Mouse (Mus musculus): ENCODE measurements around the gene Decr2.

Gene Decr2

DNA sequence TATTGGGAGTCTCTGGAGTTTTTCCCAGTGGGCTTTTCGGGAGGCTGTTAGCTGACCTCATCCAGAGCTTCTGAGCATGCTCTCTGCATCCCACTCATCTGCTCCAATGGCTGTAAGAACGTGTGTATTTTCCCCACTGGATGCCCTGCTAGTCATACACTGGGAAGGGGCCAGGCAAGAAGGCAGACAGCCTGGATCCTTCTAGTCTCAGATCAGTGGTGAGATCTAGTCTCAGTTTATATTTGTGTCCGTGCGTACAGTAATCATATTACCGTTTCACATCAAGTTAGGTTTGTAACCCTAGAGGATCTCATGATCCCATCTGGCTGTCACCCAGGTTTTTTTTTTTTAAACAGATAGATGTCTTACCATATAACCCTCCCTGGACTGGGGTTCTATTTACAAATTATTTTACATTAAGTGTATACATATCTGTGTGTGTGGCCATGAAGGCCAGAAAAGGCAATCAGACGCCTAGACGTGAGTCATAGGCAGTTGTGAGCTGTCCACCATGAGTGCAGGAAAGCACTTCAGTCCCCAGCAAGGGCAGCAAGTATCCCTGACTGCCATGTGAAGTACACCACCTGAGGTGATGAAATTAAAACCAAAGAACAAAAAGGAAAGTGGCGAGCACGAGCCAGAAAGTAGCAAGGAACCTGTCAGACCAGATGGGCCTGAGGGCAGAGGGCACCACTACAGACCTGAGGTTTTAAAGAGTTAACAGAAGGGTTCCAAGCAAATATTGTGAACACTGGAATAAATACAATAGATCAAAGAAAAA lies 32.2 kb downstream of the Decr2 start:
- DNase-seq = peak; percentile 35 to 61

DNA sequence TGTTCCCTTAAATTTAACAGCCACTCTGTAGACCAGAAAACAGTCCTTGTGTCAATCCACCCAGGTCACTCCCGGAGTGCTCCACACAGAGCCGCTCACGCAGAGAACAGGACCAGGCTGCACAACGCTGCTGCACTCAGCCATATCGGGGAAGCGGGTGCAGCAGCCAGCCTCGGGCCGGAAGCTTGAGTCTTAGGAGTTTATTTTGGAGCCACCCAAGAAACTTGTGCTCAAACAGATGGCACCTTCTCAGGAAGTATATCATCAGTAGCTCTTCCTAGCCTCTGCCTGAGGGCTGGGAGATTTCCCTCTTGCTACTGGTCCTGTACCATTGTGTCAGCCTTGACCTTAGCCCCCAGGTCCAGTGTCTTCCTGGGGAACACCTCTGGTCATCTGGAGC lies 32.9 kb downstream of the Decr2 start:
- no peak for DNase-seq

DNA sequence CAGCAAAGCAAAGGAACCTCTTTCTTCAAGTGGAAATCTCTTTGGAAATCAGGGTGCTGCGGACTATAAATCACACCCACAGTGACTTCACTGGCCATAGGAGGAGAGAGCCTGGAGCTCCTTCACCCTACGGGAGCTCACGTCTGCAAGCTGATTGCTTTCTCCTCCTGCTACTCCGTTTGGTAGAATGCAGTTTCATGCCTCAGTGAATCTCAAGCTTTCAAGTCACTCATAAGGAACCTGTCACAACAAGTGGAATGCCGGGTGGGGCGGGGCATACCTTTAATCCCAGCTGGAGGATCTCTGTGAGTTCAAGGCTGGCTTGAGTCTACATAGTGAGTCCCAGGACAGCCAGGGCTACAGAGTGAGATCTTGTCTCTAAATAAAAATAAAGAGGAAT lies 35.0 kb downstream of the Decr2 start:
- no peak for DNase-seq

DNA sequence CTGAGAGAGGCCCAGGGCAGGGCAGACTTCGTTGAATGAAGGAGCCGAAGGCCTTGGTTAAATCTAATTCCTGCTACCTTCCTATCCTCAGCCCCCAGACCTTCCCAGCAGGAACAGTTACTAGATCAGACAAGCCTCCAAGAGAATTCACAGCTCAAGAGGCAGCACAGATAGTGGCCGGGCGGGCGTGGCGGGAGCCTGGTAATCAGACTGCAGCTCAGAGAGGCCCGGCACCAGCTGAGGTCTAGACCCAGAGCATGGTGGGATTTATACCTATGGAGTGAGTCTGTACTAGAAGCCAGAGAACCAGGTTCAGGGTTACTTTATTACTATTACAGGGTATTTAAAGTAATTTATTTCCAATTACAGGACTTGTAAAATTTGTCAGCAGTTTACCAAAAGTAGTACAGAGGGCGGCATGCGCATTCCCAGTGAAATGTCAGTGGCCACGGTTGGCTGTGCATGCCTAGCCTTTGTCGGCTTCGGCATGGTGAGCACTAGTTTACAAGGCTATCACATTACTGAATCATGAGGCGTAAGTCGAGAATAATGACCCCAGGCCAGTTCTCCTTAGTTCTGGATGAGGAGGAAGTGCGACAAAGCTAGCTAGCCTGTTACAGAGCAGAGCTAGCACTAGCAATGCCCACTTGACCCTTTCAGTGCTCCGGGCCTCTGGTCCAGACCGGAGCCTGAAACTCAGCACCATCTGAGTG lies 35.8 kb downstream of the Decr2 start:
- DNase-seq = no peak

DNA sequence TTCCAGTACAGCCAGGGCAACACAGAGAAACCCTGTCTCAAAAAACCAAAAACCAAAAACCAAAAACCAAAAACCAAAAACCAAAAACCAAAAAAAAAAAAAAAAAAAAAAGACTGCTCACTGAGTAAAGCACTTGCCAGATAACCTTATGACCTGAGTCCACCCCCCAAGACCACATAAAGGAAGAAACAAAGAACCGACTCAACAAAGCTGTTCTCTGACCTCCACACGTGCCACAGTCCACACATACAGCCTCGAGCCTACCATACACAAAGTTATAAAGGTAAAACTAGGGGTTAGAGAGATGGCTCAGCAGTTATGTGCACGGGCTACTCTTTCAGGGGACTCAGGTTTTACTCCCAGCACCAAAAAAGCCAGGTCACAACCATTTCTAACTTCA lies 37.4 kb downstream of the Decr2 start:
- no peak for DNase-seq

DNA sequence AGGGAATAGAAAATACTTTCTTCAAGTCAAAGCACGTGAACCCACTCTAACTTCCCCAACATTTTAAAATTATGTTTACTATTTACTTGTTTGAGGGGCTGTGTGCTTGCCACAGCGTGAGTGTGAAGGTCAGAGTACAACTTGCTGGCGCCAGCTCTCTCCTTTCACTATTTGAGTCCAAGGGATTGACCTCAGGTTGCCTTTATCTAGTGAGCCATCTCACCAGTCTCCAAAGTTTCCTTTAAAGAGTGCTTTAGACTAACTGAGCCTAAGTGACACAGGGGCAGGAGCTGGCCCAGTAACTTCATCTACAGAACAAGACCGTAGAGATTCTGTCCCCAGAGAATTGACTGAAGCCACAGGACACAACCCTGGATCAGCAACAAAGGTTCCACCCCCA lies 38.1 kb downstream of the Decr2 start:
- DNase-seq = no peak

DNA sequence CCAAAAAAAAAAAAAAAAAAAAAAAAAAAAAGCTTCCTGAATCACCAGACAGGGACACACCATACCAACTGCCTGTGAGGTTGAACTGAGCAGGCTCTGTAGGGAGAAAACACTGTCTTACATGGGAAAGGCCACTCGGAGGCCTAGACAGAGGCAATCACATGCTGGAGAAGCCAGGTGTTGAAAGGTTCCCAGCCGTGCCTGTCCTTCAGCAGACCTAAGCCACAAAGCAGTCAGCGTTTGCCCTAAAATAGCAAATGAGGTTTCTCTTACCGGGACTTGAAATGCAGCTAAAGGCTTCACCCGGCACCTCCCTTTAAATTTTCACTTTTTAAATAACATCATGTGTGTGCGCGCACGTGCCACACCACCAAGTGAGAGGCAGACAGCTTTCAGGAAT lies 42.0 kb downstream of the Decr2 start:
- no peak for DNase-seq

DNA sequence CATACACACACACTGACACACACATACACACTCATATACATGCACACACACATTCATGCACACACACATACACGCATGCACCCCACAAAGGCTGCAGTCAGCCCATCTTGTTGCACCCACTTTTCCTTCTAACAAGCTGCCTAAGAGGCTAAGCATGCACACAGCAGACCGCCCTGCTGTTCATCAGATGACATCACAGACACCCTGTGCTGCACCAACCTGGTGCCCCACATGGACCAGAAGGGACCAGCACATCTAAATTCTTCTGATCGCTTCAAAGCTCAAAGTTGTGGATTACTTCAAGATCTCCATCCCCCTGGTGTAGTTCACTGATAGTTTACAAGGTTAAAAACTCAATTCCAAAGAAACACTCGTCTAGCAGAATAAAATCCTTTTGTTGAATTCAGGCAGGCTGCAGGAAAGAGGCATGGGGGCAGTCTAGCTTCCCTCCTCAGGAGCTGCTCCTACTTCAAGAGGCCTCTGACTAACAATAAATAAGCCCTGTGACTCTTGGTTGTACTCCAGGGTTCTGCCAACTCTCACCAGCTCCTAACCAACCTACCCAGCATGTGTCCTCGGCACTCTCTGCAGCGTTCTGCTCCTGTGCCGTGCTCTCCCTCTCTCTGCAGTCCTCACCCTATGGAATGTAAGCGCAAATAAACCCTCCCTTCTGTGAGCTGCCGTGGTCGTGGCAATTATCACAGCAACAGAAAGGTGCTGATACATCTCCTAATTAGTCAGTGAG lies 43.7 kb downstream of the Decr2 start:
- DNase-seq = no peak

DNA sequence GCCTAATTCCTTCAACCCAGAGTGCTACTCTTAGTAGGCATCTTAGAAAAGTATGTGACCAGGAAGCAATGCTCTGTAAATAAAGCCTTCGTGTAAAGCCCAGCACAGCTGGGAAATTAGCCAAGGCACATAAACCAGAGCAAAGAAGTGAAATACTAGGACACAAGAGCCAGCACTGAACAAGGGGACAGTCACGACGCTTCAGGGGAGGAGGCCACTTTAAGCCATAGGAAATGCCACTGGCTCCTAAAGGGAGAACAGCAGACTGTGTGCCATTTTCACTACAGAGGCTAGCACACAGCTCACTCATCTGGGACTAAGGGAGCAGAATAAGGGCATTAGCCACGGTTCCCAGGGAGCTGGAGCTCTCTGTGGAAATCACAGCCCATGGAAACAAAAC lies 44.9 kb downstream of the Decr2 start:
- peak in 1 of 2 experiments; percentile 30 for DNase-seq

DNA sequence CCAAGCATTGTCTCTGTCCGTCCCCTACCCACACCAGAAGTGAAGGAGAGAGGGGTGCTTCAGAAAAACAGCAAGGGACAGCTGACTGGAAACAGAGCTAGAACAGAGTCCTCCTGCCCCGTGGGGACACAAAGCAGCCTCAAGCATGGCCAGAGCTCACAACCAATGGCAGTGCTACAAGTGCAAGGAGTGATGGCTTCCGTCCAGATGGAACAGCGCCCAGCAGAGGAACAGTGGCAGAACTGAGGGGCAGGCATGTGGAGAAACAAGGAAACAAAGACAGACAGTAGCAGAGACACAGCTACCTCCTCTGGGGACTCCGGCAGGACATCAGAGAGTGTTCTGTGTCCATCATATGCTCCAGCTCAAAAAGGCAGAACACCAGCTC lies 46.9 kb downstream of the Decr2 start:
- DNase-seq = peak; percentile 76 to 84

DNA sequence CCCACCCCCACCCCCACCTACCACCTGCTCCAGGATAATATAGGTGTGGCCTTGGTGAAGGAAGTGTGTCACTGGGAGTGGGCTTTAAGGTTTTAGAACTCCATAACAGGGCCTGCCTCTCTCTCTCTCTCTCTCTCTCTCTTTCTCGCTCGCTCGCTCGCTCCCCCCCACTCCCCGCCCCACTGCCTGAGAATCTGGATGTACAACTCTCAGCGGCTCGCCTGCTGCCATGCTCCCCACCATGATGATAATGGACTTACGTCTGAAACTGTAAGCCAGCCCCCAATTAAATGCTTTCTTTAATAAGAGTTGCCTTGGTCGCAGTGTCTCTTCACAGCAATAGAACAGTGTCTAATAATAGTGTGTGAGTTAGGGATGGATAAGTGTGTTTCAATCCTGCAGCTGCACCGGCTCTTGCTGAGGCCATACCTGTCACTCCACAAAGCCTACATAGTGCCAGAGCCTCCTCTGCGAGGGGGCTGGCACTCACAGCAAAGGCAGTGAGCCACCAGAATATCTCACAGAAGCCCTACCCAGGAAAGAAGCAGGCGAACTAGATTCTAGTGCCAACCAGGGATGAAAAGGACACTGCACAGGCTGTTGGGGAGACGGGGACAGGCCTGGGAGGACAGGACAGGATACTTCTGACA lies 47.4 kb downstream of the Decr2 start:
- DNase-seq = no peak

DNA sequence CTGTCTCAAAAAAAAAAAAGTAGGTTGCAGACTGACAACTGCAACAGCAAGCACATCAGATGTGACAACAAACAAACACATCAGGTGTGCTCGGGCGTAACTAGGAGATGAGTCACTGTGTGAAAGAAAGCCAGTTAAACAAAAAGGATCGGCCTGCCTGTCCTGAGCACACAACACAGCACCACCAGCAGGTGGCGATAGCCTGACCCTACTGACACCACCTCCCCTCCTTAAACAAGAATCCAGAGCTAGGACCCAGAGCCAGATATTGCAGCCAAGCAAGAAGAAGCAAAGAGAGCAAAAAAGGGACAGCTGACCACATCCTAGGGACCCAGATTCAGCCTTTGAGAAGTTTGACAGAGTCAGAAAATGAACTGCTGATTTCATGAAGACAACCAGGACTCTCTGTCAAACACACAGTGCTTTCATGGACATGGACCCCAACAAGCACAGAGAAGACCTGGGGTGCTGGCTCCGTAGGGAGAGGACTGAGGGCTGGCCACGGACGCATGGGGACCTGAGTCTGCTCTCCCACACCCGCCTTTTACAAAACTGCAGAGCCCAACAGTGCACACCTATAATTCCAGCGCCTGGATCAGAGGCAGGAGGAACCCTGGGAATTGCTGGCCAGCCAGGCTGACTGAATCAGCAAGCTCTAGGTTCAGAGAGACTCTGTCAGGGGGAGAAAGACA lies 48.9 kb downstream of the Decr2 start:
- DNase-seq = peak; percentile 65 to 69

DNA sequence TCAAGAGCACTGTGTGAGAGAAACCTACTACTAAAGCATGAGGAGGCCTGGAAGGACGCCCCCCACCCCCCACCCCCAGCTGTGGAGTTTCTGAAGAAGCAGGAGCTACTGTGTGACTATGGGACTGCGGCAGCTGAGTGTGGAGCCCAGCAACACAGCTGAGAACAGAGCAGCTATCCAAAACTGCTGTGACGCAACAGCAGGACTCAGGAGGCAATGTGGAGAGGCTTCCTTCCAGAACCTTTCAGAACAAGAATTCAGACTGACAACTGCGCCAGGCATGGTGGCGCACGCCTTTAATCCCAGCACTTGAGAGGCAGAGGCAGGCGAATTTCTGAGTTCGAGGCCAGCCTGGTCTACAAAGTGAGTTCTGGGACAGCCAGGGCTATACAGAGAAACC lies 49.4 kb downstream of the Decr2 start:
- peak in 1 of 2 experiments; percentile 37 for DNase-seq

DNA sequence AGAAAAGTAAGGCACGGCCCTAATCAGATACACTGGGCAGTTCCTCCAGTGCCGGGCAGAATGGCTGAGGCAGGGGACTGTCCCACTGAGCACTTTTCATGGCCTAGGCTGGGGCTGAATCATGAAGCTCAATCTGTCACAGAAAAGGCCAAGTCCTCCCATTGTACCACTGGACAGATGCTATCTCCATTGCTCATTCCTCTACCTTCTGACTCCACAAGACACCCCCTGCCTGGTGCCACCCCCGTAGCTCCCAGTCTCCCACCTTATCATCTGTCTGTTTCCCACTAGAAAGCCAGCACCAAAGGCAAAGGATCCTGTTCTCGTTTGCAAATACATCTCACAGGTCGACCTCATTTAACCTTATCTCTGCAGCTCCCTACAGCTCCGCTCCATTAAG lies 58.1 kb downstream of the Decr2 start:
- DNase-seq = no peak

DNA sequence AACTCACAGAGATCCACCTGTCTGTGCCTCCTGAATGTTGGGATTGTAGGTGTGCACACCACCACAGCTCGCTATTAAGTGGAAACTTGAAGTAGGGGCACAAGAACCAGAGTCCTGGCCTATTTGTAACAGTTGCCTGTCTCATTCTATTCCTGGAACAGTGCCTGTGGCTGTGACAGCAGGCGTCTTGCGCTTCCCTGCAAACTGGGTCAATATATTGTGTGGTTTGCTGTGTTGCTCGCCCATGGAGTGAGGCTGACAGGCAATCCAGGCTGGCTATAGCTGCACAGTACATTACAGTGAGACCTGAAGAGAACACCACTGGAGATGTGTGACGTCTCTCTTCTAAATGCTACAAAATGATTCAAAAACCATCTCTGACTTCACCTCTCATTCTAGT lies 58.6 kb downstream of the Decr2 start:
- DNase-seq = no peak

Measured in lung, postnatal 4 days (tissue).